Mouse (Mus musculus) cerebellum, adult (tissue): ENCODE measurements around the gene Col4a4.

Experiments used
- ATAC-seq: cut with Nextera tagmentation; 2 replicates; pipeline ENCODE4 v1.9.2; 2017; ENCODE audit warnings: mild to moderate bottlenecking, moderate library complexity, mixed read lengths; ENCODE audit not compliant: insufficient number of reproducible peaks, low FRiP score, low TSS enrichment

The Col4a4 gene

DNA sequence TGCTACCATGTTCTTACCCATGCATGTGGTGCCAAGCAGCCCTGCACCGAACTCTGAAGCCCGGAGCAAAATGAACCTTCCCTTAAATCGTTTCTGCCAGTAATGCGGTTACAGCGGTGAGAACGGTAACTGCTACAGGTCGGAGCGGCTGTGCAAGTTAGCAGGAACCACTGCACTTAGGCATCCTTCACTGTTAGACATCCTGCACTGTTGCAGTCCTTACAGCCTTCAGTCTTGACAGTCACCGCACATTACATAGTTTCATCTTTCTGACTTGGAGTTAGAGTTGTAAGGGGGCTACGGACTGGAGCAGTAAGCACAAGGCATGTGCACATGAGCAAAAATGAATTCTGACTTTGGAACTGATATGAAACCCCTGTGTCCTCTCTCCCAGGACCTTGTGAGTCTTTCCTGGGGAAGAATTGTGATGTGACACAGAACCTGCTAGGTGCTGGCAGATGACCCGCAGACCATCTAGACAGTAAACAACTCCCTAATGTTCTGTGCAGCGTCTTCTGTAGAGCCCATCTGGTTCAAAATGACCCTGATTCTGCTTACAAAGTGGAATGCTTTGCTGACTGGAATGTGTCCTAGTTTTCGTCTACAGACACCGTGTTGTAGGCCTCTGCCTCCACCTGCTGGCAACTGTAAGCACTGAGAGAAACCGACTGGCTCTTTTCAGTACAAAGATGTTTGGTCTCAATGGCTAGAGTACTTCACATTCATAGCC, 153.6 kb downstream of the Col4a4 start:
- ATAC-seq = peak; percentile 70

DNA sequence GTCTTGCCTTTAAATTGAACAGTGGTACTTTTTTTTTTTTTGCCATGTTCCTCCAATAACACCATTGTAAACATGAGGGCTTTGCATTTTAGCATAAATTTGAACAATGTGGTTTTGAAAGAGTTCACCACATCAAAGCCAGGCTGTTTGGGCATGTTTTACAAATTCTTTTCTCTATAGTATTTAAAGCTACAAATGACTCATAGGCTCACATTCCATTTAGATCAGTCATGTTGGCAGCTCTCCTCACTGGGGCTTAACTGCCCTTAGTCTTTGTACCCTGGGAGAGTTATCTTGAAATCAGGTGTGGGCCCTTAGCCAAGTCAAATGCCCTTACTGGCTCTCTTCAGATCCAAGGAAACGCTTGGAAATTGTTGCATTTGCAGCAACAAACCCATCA, 157.6 kb downstream of the Col4a4 start:
- no peak for ATAC-seq

DNA sequence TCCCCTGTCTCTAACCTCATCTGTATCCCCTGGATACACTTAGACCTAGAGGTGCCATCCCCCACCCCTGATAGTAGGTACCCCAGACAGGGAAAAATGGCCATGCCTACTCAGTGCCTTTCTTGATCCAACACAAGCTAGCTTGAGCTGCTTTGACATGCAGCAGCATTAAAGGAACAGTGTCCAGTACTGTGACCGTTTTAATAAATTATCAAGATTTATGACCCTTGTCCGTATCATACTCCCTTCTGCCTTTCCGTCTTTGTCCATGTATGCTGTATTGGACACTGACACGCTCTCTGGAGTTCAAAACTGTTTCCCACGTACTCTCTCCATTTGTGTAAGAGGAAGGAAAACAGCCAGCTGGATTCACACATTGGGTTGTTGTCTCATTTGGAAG, 158.9 kb downstream of the Col4a4 start:
- ATAC-seq = no peak

DNA sequence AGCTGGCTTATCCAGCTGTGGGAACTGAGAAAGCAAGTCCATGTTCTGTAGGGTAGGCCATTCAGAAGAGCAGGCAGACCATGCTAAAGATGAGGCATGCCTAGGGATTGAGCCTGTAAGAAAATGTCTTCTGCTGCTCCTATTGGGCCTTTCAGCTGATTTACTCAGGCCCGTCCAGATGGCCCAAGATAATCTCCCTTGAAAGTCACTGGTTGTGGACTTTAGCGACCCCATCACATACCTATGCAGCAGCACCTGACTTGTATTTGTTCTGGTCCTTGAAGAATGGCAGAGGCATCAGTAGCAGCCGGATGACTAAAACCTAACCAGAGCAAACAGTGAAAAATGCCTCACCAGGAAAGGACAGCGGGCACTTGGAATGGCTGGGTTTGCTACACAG, 171.0 kb downstream of the Col4a4 start:
- no peak for ATAC-seq

DNA sequence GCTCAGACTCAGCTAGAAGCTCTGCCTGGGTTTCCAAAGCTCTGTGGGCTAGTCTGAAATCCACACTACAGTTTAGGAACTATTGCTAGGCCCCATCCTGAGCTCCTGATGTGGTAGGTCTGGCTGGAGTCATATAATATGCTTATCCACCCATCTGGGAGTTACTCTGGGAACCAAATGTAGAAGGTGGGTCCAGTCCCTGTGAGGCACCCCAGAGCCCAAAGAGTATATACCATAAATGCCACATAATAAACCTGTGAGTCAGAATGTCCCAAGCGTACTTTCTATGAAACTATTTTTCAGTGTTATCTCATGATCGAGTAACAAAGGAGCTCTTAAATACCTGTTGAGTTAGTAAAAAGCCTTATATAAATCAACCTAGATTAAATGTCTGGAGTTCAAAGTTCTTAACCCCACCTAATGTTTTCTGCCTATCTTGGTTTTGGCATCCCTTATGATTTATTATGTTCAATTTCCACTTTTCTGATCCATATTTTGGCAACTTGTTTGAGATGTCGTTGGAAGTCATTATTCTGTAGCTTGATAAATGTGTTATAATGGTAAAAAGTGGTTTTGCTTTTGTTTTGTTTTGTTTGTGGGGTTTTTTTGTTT, 172.1 kb downstream of the Col4a4 start:
- no peak for ATAC-seq

DNA sequence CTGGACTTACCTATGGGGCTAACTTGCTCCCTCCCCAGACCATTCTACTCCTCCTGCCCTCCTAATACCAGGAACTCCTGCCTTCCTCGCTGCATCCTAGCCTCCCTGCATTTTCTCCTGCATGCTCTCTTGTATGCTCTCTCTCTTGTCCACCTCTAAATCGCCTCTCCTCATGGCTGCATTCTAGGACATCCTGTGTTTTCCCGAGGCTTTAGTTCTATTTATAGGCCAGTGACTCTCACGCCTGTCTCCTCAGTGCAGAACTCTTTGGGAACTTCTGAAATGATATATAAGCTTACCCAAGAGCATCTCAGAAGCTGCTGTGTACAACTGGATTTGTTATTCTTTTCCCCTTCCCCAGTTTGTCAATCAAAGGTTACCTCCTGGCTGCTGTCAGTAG, 174.6 kb downstream of the Col4a4 start:
- ATAC-seq = no peak

DNA sequence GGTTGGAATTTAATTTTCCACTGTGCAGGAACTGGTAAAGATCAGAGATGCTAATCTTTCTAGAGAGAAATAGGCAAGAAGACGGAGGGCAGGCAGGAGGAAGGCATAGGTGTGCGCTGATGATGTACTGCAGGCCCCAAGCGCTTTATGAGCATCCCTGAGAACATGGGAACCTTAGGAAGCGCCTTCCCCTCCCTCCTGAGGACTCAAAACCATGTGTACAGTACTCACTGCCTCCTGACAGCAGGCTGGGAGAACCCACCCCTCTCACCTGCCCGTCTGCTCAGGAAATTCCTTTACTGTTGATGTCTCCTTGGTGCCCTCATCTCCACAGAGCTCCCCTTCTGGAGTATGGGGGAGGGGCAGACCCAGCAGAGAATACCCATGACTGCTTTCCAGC, 175.1 kb downstream of the Col4a4 start:
- ATAC-seq = no peak

DNA sequence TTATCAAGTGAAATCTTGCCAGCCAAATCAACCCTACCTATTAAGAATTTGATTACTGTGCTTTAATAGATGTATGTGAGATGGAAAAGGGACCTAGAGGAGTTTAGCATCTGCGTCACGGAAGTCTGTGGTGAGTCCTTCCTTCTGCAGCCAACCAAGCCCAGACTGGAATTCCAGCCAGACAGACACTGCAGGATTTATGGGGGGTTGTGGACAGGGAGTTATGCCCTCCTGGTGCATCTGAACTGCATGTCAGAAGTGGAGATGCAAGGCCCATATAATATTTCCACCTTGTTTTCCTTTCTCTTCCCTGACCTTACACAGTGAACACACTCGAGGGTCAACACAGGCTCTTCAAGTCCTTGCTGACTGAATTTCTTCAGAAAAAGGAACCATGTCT, 176.1 kb downstream of the Col4a4 start:
- ATAC-seq = no peak

DNA sequence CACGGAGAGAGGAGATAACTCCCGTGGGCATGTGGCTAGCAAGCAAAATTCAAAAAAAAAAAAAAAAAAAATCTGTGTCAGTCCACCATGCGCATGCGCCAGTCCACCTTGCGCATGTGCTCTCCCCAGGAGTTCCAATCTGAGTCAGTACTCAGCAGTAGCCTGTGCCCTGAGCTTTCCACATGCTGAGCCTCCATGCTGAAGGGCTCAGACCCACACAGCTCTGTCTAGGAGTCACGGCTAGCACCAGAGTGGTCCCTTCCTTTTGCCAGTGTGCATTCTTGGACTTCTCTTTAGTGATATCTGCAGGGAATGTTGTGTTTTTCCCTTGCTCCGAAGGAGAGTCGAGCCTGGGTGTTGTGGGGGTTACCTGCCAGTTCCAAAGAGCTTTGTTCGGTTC, 177.4 kb downstream of the Col4a4 start:
- no peak for ATAC-seq

DNA sequence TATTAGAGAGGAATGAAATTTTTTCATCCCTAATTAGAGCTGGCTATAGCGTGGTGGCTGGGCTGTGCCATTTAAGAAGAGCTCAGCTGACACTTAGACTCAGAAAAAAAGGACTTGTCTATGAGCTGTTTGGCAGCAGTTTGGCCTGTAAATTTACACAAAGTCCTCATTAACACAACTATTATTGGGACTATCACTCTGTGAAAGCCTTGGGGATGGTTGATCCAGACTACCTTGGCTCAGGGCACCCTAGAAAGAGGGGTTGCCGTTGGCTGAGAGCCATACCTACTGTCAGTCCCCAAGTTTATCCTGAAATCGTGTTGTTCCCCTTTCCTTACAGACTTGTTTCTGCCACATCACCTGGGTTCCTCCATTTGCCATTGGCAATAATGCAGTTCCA, 178.9 kb downstream of the Col4a4 start:
- no peak for ATAC-seq
